Mouse (Mus musculus): Measurements from ENCODE around the gene Ttc22.

- TF ChIP-seq MAX (IDR thresholded peaks at IDR 0.05; ENCODE audit: low read depth) (no peak), USF1 (IDR thresholded peaks at IDR 0.05; ENCODE audit: low read depth) (no peak), POLR2AphosphoS2 (IDR thresholded peaks at IDR 0.05; ENCODE audit: insufficient read length, low read depth) (no peak)
These were observed 44.3 kb downstream of the Ttc22 start for GRCm38 (mm10) chr4:106666546-106666945.
